Mouse (Mus musculus) liver, postnatal 0 days (tissue): ENCODE results near the gene Fkbp11.

Experiments used
- CTCF ChIP-seq: sonication (generic); IDR thresholded peaks from 2 replicates; pipeline ENCODE4 v1.5.1; 2016; ENCODE audit warnings: antibody characterized with exemption, low read depth
- EP300 ChIP-seq: IDR thresholded peaks from 2 replicates; pipeline ENCODE4 v1.6.1; 2016; ENCODE audit warnings: antibody characterized with exemption, low read depth, mild to moderate bottlenecking

- TF ChIP-seq CTCF (no peak), EP300 (no peak)
Measured at GRCm38 (mm10) chr15:98736521-98736920, 8.5 kb upstream of the Fkbp11 start.
